16 mouse cellular contexts compared by ENCODE assay signal in the genomic region with DNA sequence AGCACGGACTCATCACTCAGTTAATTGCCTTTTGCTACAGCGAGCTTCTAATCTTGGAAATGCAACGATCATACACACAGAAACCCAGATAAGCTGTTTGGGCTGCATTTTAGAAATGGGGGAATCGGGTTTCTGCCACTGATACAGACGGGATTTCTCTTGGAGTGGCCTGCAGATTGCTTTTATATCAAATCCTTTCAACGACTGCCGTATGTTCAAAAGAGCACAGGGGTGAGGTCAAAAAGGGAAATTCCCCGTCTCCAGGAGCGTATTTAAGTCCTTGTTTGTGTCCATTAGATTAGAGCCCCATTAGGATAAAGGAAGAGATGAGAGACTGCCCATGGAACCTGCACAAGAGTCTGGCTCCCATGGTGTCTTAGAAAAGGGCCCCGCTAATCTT.
DNase-seq lines count a peak whose midpoint lies in the region; ATAC-seq and TF ChIP-seq lines count a peak whose summit lies in the region.
"Had no signal": no experiment of that assay in that cellular context is flagged by ENCODE, and none has a peak within 500 bp of the region (broad histone marks: within the 10 kb centered on the region; RNA-seq: fewer than 3 reads in every experiment).

No protein-coding gene starts in this region.

- ATAC-seq in hindbrain, embryonic 11.5 days (ENCODE audit: low FRiP score): no peak
- no peak for ATAC-seq in hindbrain, embryonic 16.5 days
- ATAC-seq in forebrain, postnatal 0 days: no peak
- ATAC-seq in midbrain, embryonic 15.5 days (replicated peaks): no peak
- no peak for ATAC-seq in inflammation-experienced regulatory T-cells, adult 6 months
- ATAC-seq: activated CD4-positive, CD25-positive, alpha-beta regulatory T cell, adult 4 months; intestine, embryonic 15.5 days had no signal

- no peaks in the 10 kb centered on the region for H3K36me3 ChIP-seq in hindbrain, embryonic 11.5 days (ENCODE audit: control insufficient read depth, insufficient read depth, low read length)
- no peaks in the 10 kb centered on the region for H3K36me3 ChIP-seq in hindbrain, embryonic 16.5 days (ENCODE audit: control insufficient read depth, insufficient read depth, low read length)
- no peaks in the 10 kb centered on the region for H3K36me3 ChIP-seq in forebrain, postnatal 0 days (ENCODE audit: insufficient read depth)
- no peaks in the 10 kb centered on the region for H3K36me3 ChIP-seq in midbrain, embryonic 15.5 days (replicated peaks)
- H3K36me3 ChIP-seq: embryonic facial prominence, embryonic 12.5 days; intestine, embryonic 15.5 days; kidney, embryonic 15.5 days; limb, embryonic 13.5 days had no signal

- no peaks in the 10 kb centered on the region for H3K27me3 ChIP-seq in hindbrain, embryonic 11.5 days (ENCODE audit: control insufficient read depth, insufficient read depth, low read length)
- no peaks in the 10 kb centered on the region for H3K27me3 ChIP-seq in hindbrain, embryonic 16.5 days (replicated peaks; ENCODE audit: control insufficient read depth, insufficient read depth, low read length)
- no peaks in the 10 kb centered on the region for H3K27me3 ChIP-seq in forebrain, postnatal 0 days (ENCODE audit: insufficient read depth, low read length)
- no peaks in the 10 kb centered on the region for H3K27me3 ChIP-seq in midbrain, embryonic 15.5 days (replicated peaks)
- H3K27me3 ChIP-seq: embryonic facial prominence, embryonic 12.5 days; intestine, embryonic 15.5 days; kidney, embryonic 15.5 days; limb, embryonic 13.5 days had no signal

- H3K4me2 ChIP-seq in hindbrain, embryonic 11.5 days (replicated peaks; ENCODE audit: low read depth, low read length): no peak overlapping the region
- H3K4me2 ChIP-seq in hindbrain, embryonic 16.5 days (ENCODE audit: low read length): no peak overlapping the region
- no peak overlapping the region for H3K4me2 ChIP-seq in forebrain, postnatal 0 days (ENCODE audit: low read depth)
- peak overlapping the region; percentile 11; the same call in 1 of the 2 replicates for H3K4me2 ChIP-seq in midbrain, embryonic 15.5 days
- H3K4me2 ChIP-seq: embryonic facial prominence, embryonic 12.5 days; intestine, embryonic 15.5 days; kidney, embryonic 15.5 days; limb, embryonic 13.5 days had no signal

- no peak overlapping the region for H3K9ac ChIP-seq in hindbrain, embryonic 11.5 days (ENCODE audit: low read depth, low read length)
- H3K9ac ChIP-seq in hindbrain, embryonic 16.5 days (ENCODE audit: low read depth, low read length): no peak overlapping the region; the same call in 1 of the 2 replicates
- H3K9ac ChIP-seq in forebrain, postnatal 0 days: no peak overlapping the region
- no peak overlapping the region for H3K9ac ChIP-seq in midbrain, embryonic 15.5 days
- H3K9ac ChIP-seq: embryonic facial prominence, embryonic 12.5 days; intestine, embryonic 15.5 days; kidney, embryonic 15.5 days; limb, embryonic 13.5 days had no signal

- H3K4me3 ChIP-seq in hindbrain, embryonic 11.5 days (ENCODE audit: low read depth, low read length): no peak overlapping the region
- no peak overlapping the region for H3K4me3 ChIP-seq in hindbrain, embryonic 16.5 days (ENCODE audit: low read length)
- no peak overlapping the region for H3K4me3 ChIP-seq in forebrain, postnatal 0 days (ENCODE audit: low read depth, low read length)
- H3K4me3 ChIP-seq in midbrain, embryonic 15.5 days: no peak overlapping the region
- H3K4me3 ChIP-seq: embryonic facial prominence, embryonic 12.5 days; intestine, embryonic 15.5 days; kidney, embryonic 15.5 days; limb, embryonic 13.5 days had no signal

- no peak overlapping the region for H3K27ac ChIP-seq in hindbrain, embryonic 11.5 days (ENCODE audit: low read depth, low read length)
- H3K27ac ChIP-seq in hindbrain, embryonic 16.5 days (ENCODE audit: low read depth, low read length): no peak overlapping the region
- no peak overlapping the region for H3K27ac ChIP-seq in forebrain, postnatal 0 days (ENCODE audit: low read depth, low read length)
- no peak overlapping the region for H3K27ac ChIP-seq in midbrain, embryonic 15.5 days
- H3K27ac ChIP-seq: embryonic facial prominence, embryonic 12.5 days; intestine, embryonic 15.5 days; kidney, embryonic 15.5 days; limb, embryonic 13.5 days had no signal

- no peaks in the 10 kb centered on the region for H3K4me1 ChIP-seq in hindbrain, embryonic 11.5 days (replicated peaks; ENCODE audit: control insufficient read depth, insufficient read depth, low read length)
- H3K4me1 ChIP-seq in hindbrain, embryonic 16.5 days (ENCODE audit: control insufficient read depth, insufficient read depth, low read depth, low read length): no peaks in the 10 kb centered on the region; the same call in 1 of the 2 replicates
- H3K4me1 ChIP-seq in forebrain, postnatal 0 days (ENCODE audit: insufficient read depth): no peaks in the 10 kb centered on the region
- H3K4me1 ChIP-seq in midbrain, embryonic 15.5 days: 0 out of 2 replicates have a peak, but pooled peaks cover 7% of the 10 kb centered on the region
- H3K4me1 ChIP-seq: embryonic facial prominence, embryonic 12.5 days; intestine, embryonic 15.5 days had no signal

- TF ChIP-seq CTCF in forebrain, postnatal 0 days (IDR thresholded peaks at IDR 0.05; ENCODE audit: low read depth): no peak

- WGBS in hindbrain, embryonic 11.5 days: 55% methylated on average over 10 of the region's 10 CpGs
- 44% methylated on average over 10 of the region's 10 CpGs for WGBS in hindbrain, embryonic 16.5 days
- WGBS in forebrain, postnatal 0 days: 30% methylated on average over 10 of the region's 10 CpGs
- 30% methylated on average over 10 of the region's 10 CpGs for WGBS in midbrain, embryonic 15.5 days

- no peaks in the 10 kb centered on the region for H3K9me3 ChIP-seq in hindbrain, embryonic 11.5 days (ENCODE audit: control insufficient read depth, low read length)
- no peaks in the 10 kb centered on the region for H3K9me3 ChIP-seq in hindbrain, embryonic 16.5 days (ENCODE audit: control insufficient read depth, low read length)
- no peaks in the 10 kb centered on the region for H3K9me3 ChIP-seq in forebrain, postnatal 0 days (ENCODE audit: low read length)
- H3K9me3 ChIP-seq in midbrain, embryonic 15.5 days: no peaks in the 10 kb centered on the region
- H3K9me3 ChIP-seq: embryonic facial prominence, embryonic 12.5 days; intestine, embryonic 15.5 days; kidney, embryonic 15.5 days; limb, embryonic 13.5 days had no signal

- DNase-seq in embryo, embryonic 10.5 days (ENCODE audit: low spot score): peak; percentile 13
- no peak for DNase-seq in embryo, embryonic 9.5 days (ENCODE audit: extremely low spot score)
- peak; percentile 20 for DNase-seq in hindbrain, embryonic 11.5 days (ENCODE audit: low spot score)
- DNase-seq in forebrain, postnatal 0 days: peak; percentile 11
- DNase-seq in frontal cortex, postnatal 36 days (ENCODE audit: low spot score in 2 of 2): no peak
- DNase-seq: cerebellum, postnatal 14 days; gastrocnemius, postnatal 10 days; right cerebral cortex, postnatal 14 days had no signal

Comparison
In these comparisons a context has a peak if more than half of its experiments do, and no peak if none do; other contexts are left out.
1. DNase-seq: peak in embryo, embryonic 10.5 days (single experiment), hindbrain, embryonic 11.5 days (single experiment) and forebrain, postnatal 0 days (single experiment); none in embryo, embryonic 9.5 days (single experiment) and frontal cortex, postnatal 36 days (0 of 2).